Mouse (Mus musculus) brown adipose tissue, adult 24 weeks (tissue): ENCODE results near the gene Ppp1r16b. TPM values are rescaled to one million over a fixed set of nuclear protein-coding genes. Genes with fewer than 3 reads are reported as not detected.
"Not testable (repeated sequence)": the region's sequence is repeated elsewhere in the genome, so short reads cannot be mapped to it uniquely, and the experiment has no call there.

Experiments
- H3K27ac ChIP-seq: fragments of 200-500 bp; replicated peaks from 2 replicates; pipeline ENCODE4 v1.5.1; 2012; ENCODE audit warnings: low read depth, mild to moderate bottlenecking, low read length
- H3K4me1 ChIP-seq: fragments of 200-500 bp; 2 replicates; pipeline ENCODE4 v1.6.1; 2012; ENCODE audit warnings: low read length, mixed read lengths; ENCODE audit not compliant: control insufficient read depth, insufficient read depth, insufficient read length
- H3K4me3 ChIP-seq: fragments of 200-500 bp; 2 replicates; pipeline ENCODE4 v1.5.1; 2012; ENCODE audit warnings: low read depth, mild to moderate bottlenecking, low read length, moderate library complexity; ENCODE audit not compliant: insufficient read depth
- polyA plus RNA-seq: library from polyadenylated mRNA; stranded (reverse); fragments of >200 nt; gene quantifications from 2 replicates; pipeline ENCODE4 v1.2.4, GENCODE M21; 2012; ENCODE audit not compliant: missing spikeins, insufficient read depth, insufficient read length

Gene Ppp1r16b
- polyA plus RNA-seq, 1 experiment: 1.1 TPM

- peaks cover 21% of the 10 kb centered on the region for H3K4me1 ChIP-seq
- H3K27ac ChIP-seq: peak overlapping the region; percentile 84
- H3K4me3 ChIP-seq: no peak overlapping the region
These were observed 70.1 kb downstream of the Ppp1r16b start for GRCm38 (mm10) chr2:158735340-158735739.

GRCm38 (mm10) chr2:158736247-158736646, 71.0 kb downstream of the Ppp1r16b start:
- H3K4me3 ChIP-seq, H3K27ac ChIP-seq: not testable (repeated sequence)
- H3K4me1 ChIP-seq: peaks cover 26% of the 10 kb centered on the region

- H3K4me3 ChIP-seq: no peak overlapping the region
- H3K27ac ChIP-seq: no peak overlapping the region
- peaks cover 22% of the 10 kb centered on the region for H3K4me1 ChIP-seq
These were observed 73.4 kb downstream of the Ppp1r16b start for GRCm38 (mm10) chr2:158738591-158738990.

- Histone ChIP-seq H3K4me3 (no peak overlapping the region), H3K27ac (no peak overlapping the region), H3K4me1 (peaks cover 17% of the 10 kb centered on the region)
These were observed 73.9 kb downstream of the Ppp1r16b start for GRCm38 (mm10) chr2:158739113-158739512.

- Histone ChIP-seq H3K4me1 (peaks cover 13% of the 10 kb centered on the region), H3K4me3 (no peak overlapping the region), H3K27ac (no peak overlapping the region)
These were observed 75.9 kb downstream of the Ppp1r16b start for GRCm38 (mm10) chr2:158741011-158741501.

- no peak overlapping the region for H3K27ac ChIP-seq
- H3K4me3 ChIP-seq: no peak overlapping the region
- H3K4me1 ChIP-seq: peaks cover 13% of the 10 kb centered on the region
These were observed 77.2 kb downstream of the Ppp1r16b start for GRCm38 (mm10) chr2:158742431-158742830.

GRCm38 (mm10) chr2:158743518-158744141, 78.4 kb downstream of the Ppp1r16b start:
- Histone ChIP-seq H3K4me1 (peaks cover 13% of the 10 kb centered on the region), H3K27ac (no peak overlapping the region), H3K4me3 (no peak overlapping the region)

- H3K4me1 ChIP-seq: peaks cover 15% of the 10 kb centered on the region
These were observed 79.9 kb downstream of the Ppp1r16b start for GRCm38 (mm10) chr2:158745049-158745482.

GRCm38 (mm10) chr2:158746164-158746563, 81.0 kb downstream of the Ppp1r16b start:
- Histone ChIP-seq H3K4me3 (no peak overlapping the region), H3K4me1 (peaks cover 11% of the 10 kb centered on the region), H3K27ac (no peak overlapping the region)

More at GRCm38 (mm10) chr2:158745049-158745482, 79.9 kb downstream of the Ppp1r16b start:
- Histone ChIP-seq H3K4me3 (no peak overlapping the region), H3K27ac (no peak overlapping the region)

- peaks cover 4% of the 10 kb centered on the region; the same call in 1 of the 2 replicates for H3K4me1 ChIP-seq
- H3K4me3 ChIP-seq: no peak overlapping the region
- no peak overlapping the region for H3K27ac ChIP-seq
These were observed 84.2 kb downstream of the Ppp1r16b start for GRCm38 (mm10) chr2:158749366-158749765.

GRCm38 (mm10) chr2:158760231-158760630, 95.0 kb downstream of the Ppp1r16b start:
- no peak overlapping the region for H3K27ac ChIP-seq
- no peak overlapping the region for H3K4me3 ChIP-seq
- no peaks in the 10 kb centered on the region for H3K4me1 ChIP-seq

GRCm38 (mm10) chr2:158762339-158762738, 97.1 kb downstream of the Ppp1r16b start:
- H3K4me3 ChIP-seq: no peak overlapping the region
- H3K27ac ChIP-seq: no peak overlapping the region
- H3K4me1 ChIP-seq: no peaks in the 10 kb centered on the region

- Histone ChIP-seq H3K27ac (no peak within 1 kb of the TSS), H3K4me1 (peaks cover 9% of the 10 kb centered on the region)
These were observed 102.6 kb downstream of the Ppp1r16b start, which contains the start of gene Fam83d for GRCm38 (mm10) chr2:158767742-158768339. Gene Fam83d, plus strand, starts transcription at chr2:158768093.

GRCm38 (mm10) chr2:158768350-158768749, 103.2 kb downstream of the Ppp1r16b start:
- Histone ChIP-seq H3K4me3 (peak overlapping the region; percentile 51), H3K4me1 (peaks cover 9% of the 10 kb centered on the region), H3K27ac (no peak overlapping the region)

More at GRCm38 (mm10) chr2:158767742-158768339, 102.6 kb downstream of the Ppp1r16b start, which contains the start of gene Fam83d:
- H3K4me3 ChIP-seq: peak within 1 kb of the TSS; percentile 51

GRCm38 (mm10) chr2:158768771-158769170, 103.6 kb downstream of the Ppp1r16b start:
- Histone ChIP-seq H3K4me1 (peaks cover 9% of the 10 kb centered on the region), H3K27ac (no peak overlapping the region)

More at GRCm38 (mm10) chr2:158768771-158769170, 103.6 kb downstream of the Ppp1r16b start:
- H3K4me3 ChIP-seq: peak overlapping the region; percentile 51; the same call in 1 of the 2 replicates
